Mouse (Mus musculus): ENCODE results near the gene Idh3a. TPM values are rescaled to one million over a fixed set of nuclear protein-coding genes. Genes with fewer than 3 reads are reported as not detected.

Idh3a gene
- polyA plus RNA-seq, 1 experiment from 2014 or later, result 97.1 TPM

- WGBS, result 67% methylated on average over 5 of the region's 5 CpGs
- no peaks in the 10 kb centered on the region for H3K4me1 ChIP-seq
- H3K27ac ChIP-seq, result no peak overlapping the region
- no peak for ATAC-seq (ENCODE audit: low FRiP score, low read depth)
- no peak overlapping the region for H3K4me3 ChIP-seq
- no peaks in the 10 kb centered on the region for H3K27me3 ChIP-seq
- no peak overlapping the region for H3K9ac ChIP-seq
- no peak overlapping the region for H3K4me2 ChIP-seq (replicated peaks)
- no peaks in the 10 kb centered on the region for H3K9me3 ChIP-seq
- no peaks in the 10 kb centered on the region for H3K36me3 ChIP-seq
These were observed 51.6 kb downstream of the Idh3a start for GRCm38 (mm10) chr9:54637510-54638314.

GRCm38 (mm10) chr9:54639192-54639591, 53.1 kb downstream of the Idh3a start:
- Histone ChIP-seq H3K36me3 (no peaks in the 10 kb centered on the region), H3K9me3 (no peaks in the 10 kb centered on the region), H3K4me1 (no peaks in the 10 kb centered on the region), H3K4me2 (replicated peaks) (no peak overlapping the region), H3K27me3 (no peaks in the 10 kb centered on the region), H3K4me3 (no peak overlapping the region), H3K27ac (no peak overlapping the region), H3K9ac (no peak overlapping the region)
- WGBS, result 64% methylated on average over 2 of the region's 2 CpGs
- ATAC-seq (ENCODE audit: low FRiP score, low read depth), result no peak

DNA sequence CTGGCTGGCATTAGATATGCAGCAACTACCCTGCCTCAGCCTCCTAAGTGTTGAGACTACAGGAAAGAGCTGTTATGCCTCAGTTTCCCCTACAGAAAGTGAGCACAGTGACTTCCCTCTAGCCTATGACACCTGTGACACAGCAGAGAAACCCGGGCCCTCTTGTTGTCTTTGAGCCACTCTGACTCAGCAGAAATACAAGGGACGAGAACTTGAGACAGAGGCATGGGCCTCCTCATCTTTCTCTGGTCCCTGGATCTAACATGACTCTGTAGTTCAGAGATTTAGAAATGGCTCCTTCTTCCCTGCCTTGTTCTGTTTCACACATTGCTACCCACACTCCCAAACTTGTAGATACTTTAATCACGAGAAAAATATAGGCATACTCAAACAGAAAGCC, 55.4 kb downstream of the Idh3a start:
- no peak for ATAC-seq (ENCODE audit: low FRiP score, low read depth)
- Histone ChIP-seq H3K9me3 (no peaks in the 10 kb centered on the region), H3K4me3 (no peak overlapping the region), H3K27ac (no peak overlapping the region), H3K9ac (no peak overlapping the region), H3K4me2 (replicated peaks) (no peak overlapping the region), H3K27me3 (no peaks in the 10 kb centered on the region), H3K4me1 (no peaks in the 10 kb centered on the region), H3K36me3 (no peaks in the 10 kb centered on the region)
- 73% methylated on average over 3 of the region's 3 CpGs for WGBS

DNA sequence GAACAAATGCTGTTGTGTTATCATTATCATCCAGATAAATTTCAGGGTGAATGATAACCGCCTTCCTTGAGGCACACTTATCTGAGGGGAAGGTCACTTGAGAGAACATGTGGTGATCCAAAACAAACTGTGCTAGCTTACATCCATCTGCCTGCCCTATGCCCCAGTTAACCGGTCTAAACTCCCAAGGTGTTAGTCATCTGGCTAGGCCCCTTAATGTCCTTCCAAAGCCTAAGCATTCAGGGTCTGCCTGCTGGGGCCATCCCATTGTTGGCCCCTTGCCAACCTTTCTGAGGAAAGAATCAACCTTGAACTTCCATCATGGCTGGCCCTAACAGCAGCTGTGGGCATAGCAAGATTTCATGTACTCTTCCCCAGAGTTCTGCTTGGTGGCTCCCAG, 56.0 kb downstream of the Idh3a start:
- Histone ChIP-seq H3K4me2 (replicated peaks) (no peak overlapping the region), H3K27me3 (no peaks in the 10 kb centered on the region), H3K4me3 (no peak overlapping the region), H3K9ac (no peak overlapping the region), H3K4me1 (no peaks in the 10 kb centered on the region), H3K9me3 (no peaks in the 10 kb centered on the region), H3K27ac (no peak overlapping the region), H3K36me3 (no peaks in the 10 kb centered on the region)
- WGBS, result 76% methylated on average over 2 of the region's 2 CpGs
- no peak for ATAC-seq (ENCODE audit: low FRiP score, low read depth)

DNA sequence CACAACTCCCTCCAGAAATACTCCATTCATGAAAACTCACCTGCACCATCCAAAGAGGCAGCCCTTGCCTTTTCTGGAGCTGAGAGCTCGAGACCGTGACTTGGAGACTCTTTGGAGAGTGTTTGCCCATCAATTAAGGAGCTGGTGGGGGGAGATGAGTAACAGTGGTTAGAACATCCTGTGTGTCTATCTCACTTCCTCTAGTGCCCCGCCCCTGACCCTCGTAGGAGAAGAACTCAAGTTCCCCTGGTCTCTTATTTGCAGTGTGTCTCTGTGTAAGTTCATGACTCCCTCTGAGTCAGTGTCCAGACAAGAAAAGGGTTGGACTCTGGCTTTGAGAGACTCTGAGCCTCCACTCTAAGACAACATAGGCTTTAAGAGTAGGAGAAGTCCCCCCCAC, 56.4 kb downstream of the Idh3a start:
- Histone ChIP-seq H3K27ac (no peak overlapping the region), H3K9ac (no peak overlapping the region), H3K36me3 (no peaks in the 10 kb centered on the region), H3K9me3 (no peaks in the 10 kb centered on the region), H3K4me2 (replicated peaks) (no peak overlapping the region), H3K4me3 (no peak overlapping the region), H3K27me3 (no peaks in the 10 kb centered on the region), H3K4me1 (no peaks in the 10 kb centered on the region)
- ATAC-seq (ENCODE audit: low FRiP score, low read depth), result no peak
- WGBS, result 77% methylated on average over 4 of the region's 4 CpGs

- Histone ChIP-seq H3K9ac (no peak overlapping the region), H3K27ac (no peak overlapping the region), H3K4me3 (no peak overlapping the region), H3K36me3 (no peaks in the 10 kb centered on the region), H3K4me1 (no peaks in the 10 kb centered on the region), H3K9me3 (no peaks in the 10 kb centered on the region), H3K27me3 (no peaks in the 10 kb centered on the region), H3K4me2 (replicated peaks) (no peak overlapping the region)
- 88% methylated on average over 7 of the region's 7 CpGs for WGBS
- no peak for ATAC-seq (ENCODE audit: low FRiP score, low read depth)
These were observed 57.0 kb downstream of the Idh3a start for GRCm38 (mm10) chr9:54643179-54643578.

GRCm38 (mm10) chr9:54645530-54645929, 59.4 kb downstream of the Idh3a start:
- Histone ChIP-seq H3K4me3 (no peak overlapping the region), H3K9ac (no peak overlapping the region), H3K4me1 (no peaks in the 10 kb centered on the region), H3K27me3 (no peaks in the 10 kb centered on the region), H3K9me3 (no peaks in the 10 kb centered on the region), H3K4me2 (replicated peaks) (no peak overlapping the region), H3K27ac (no peak overlapping the region), H3K36me3 (no peaks in the 10 kb centered on the region)
- ATAC-seq (ENCODE audit: low FRiP score, low read depth), result no peak
- WGBS, result 86% methylated on average over 6 of the region's 6 CpGs

- Histone ChIP-seq H3K9me3 (no peaks in the 10 kb centered on the region), H3K36me3 (no peaks in the 10 kb centered on the region), H3K27me3 (no peaks in the 10 kb centered on the region), H3K4me2 (replicated peaks) (no peak overlapping the region), H3K9ac (no peak overlapping the region), H3K4me1 (no peaks in the 10 kb centered on the region), H3K27ac (no peak overlapping the region), H3K4me3 (no peak overlapping the region)
- WGBS, result 77% methylated on average over 9 of the region's 9 CpGs
- ATAC-seq (ENCODE audit: low FRiP score, low read depth), result no peak
These were observed 60.1 kb downstream of the Idh3a start for GRCm38 (mm10) chr9:54646252-54646651.

GRCm38 (mm10) chr9:54647456-54647855, 61.3 kb downstream of the Idh3a start:
- 86% methylated on average over 2 of the region's 2 CpGs for WGBS
- Histone ChIP-seq H3K9me3 (no peaks in the 10 kb centered on the region), H3K36me3 (no peaks in the 10 kb centered on the region), H3K27me3 (no peaks in the 10 kb centered on the region), H3K27ac (no peak overlapping the region), H3K9ac (no peak overlapping the region), H3K4me2 (replicated peaks) (no peak overlapping the region), H3K4me1 (no peaks in the 10 kb centered on the region), H3K4me3 (no peak overlapping the region)
- ATAC-seq (ENCODE audit: low FRiP score, low read depth), result no peak

DNA sequence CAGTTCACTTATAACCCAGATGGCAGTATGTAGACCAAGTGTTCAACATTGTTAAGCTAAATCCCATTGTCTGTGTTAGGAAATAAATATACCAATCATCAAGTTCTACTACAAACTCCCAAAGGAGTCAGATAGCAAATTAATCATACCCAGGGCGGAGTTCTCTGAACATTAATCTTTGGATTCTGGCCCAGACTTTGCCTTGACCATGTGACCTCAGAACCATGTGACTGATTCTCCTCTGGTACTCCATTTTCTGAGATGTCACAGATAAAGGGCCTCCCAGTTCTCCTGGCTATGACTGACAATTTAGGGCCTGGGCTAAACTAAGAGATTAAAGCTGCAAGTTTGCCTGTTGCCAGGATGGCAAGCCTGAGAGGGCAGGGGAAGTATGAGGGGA, 63.2 kb downstream of the Idh3a start:
- no peaks in the 10 kb centered on the region for H3K4me1 ChIP-seq
- H3K27ac ChIP-seq, result no peak overlapping the region
- no peak overlapping the region for H3K4me2 ChIP-seq (replicated peaks)
- no peaks in the 10 kb centered on the region for H3K9me3 ChIP-seq
- WGBS, result 82% methylated on average over 1 of the region's 1 CpGs
- H3K9ac ChIP-seq, result no peak overlapping the region
- ATAC-seq (ENCODE audit: low FRiP score, low read depth), result no peak
- H3K36me3 ChIP-seq, result no peaks in the 10 kb centered on the region
- no peaks in the 10 kb centered on the region for H3K27me3 ChIP-seq
- no peak overlapping the region for H3K4me3 ChIP-seq

DNA sequence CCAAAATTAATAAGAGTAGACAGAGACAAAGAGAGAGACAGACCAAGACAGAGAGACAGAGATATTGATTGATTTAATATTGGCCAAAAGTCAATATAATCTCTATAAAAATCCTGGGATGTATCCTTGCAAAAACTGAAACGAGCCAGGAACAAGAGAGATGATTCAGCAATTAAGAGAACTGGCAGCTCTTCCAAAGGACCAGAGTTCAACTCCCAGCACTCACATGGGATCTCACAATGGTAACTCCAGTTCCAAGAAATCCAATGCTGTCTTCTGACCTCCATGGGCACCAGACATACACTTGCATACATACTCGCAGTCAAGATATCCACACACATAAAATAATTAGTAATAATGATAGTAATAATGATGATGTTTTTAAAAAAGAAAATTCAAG, 66.6 kb downstream of the Idh3a start:
- Histone ChIP-seq H3K9me3 (no peaks in the 10 kb centered on the region), H3K4me3 (no peak overlapping the region), H3K27ac (no peak overlapping the region), H3K4me2 (replicated peaks) (no peak overlapping the region), H3K9ac (no peak overlapping the region), H3K27me3 (no peaks in the 10 kb centered on the region), H3K36me3 (no peaks in the 10 kb centered on the region), H3K4me1 (no peaks in the 10 kb centered on the region)
- no peak for ATAC-seq (ENCODE audit: low FRiP score, low read depth)
- 80% methylated on average over 2 of the region's 2 CpGs for WGBS

Measured in limb, embryonic 13.5 days (tissue).